Mouse (Mus musculus) heart, postnatal 0 days (tissue): ENCODE results near the gene Tgtp2. TPM values are rescaled to one million over a fixed set of nuclear protein-coding genes. Genes with fewer than 3 reads are reported as not detected.

ENCODE experiments used
- ATAC-seq: fragments of 200-750 bp; cut with Nextera tagmentation; 2 replicates; pipeline ENCODE4 v1.8.0; 2017; ENCODE audit warnings: low read depth, moderate number of reproducible peaks, moderate library complexity; ENCODE audit not compliant: insufficient read depth
- DNase-seq: peaks from one replicate; pipeline ENCODE4 v3.0.0-alpha.2; 2016; ENCODE audit warnings: low spot score
- H3K27ac ChIP-seq: fragments of 300-500 bp; sonication (generic); 2 replicates; pipeline ENCODE4 v1.5.1; 2014; ENCODE audit warnings: low read depth, mild to moderate bottlenecking
- H3K27me3 ChIP-seq: fragments of 300-500 bp; sonication (generic); 2 replicates; pipeline ENCODE4 v1.6.1; 2014; ENCODE audit warnings: low read length, mixed read lengths; ENCODE audit not compliant: control insufficient read depth, insufficient read depth
- H3K36me3 ChIP-seq: fragments of 300-500 bp; sonication (generic); replicated peaks from 2 replicates; pipeline ENCODE4 v1.6.1; 2014; ENCODE audit warnings: low read length, mixed read lengths; ENCODE audit not compliant: control insufficient read depth, insufficient read depth
- H3K4me1 ChIP-seq: fragments of 300-500 bp; sonication (generic); 2 replicates; pipeline ENCODE4 v1.6.1; 2014; ENCODE audit warnings: antibody characterized with exemption; ENCODE audit not compliant: control insufficient read depth, insufficient read depth
- H3K4me2 ChIP-seq: fragments of 300-500 bp; sonication (generic); 2 replicates; pipeline ENCODE4 v1.6.1; 2014; ENCODE audit warnings: low read depth, mild to moderate bottlenecking, low read length, moderate library complexity
- H3K4me3 ChIP-seq: fragments of 300-500 bp; sonication (generic); 2 replicates; pipeline ENCODE4 v1.5.1; 2014; ENCODE audit warnings: low read depth, low read length
- H3K9ac ChIP-seq: fragments of 300-500 bp; sonication (generic); replicated peaks from 2 replicates; pipeline ENCODE4 v1.6.1; 2014; ENCODE audit warnings: low read depth, low read length, mixed read lengths
- H3K9me3 ChIP-seq: fragments of 300-500 bp; sonication (generic); replicated peaks from 2 replicates; pipeline ENCODE4 v1.6.1; 2016; ENCODE audit warnings: low read length; ENCODE audit not compliant: control insufficient read depth
- CTCF ChIP-seq: IDR thresholded peaks from 2 replicates; pipeline ENCODE4 v1.5.1; 2016; ENCODE audit warnings: antibody characterized with exemption, control low read depth, low read depth
- EP300 ChIP-seq: IDR thresholded peaks from 2 replicates; pipeline ENCODE4 v1.6.1; 2016; ENCODE audit warnings: antibody characterized with exemption, low read depth
- WGBS: fragments of 180-500 bp; shearing (Covaris S2); extraction: QIAGEN DNeasy Blood & Tissue Kit; methylation state at CpG from one replicate; pipeline ENCODE4 v1.1.7; 2014; 5-methylcytosine and 5-hydroxymethylcytosine counted together
- polyA plus RNA-seq: library from polyadenylated mRNA; unstranded; fragments of >200 nt; fragmentation: Nextera tagmentation; extraction: Ambion mirVana; gene quantifications from 2 replicates; pipeline ENCODE4 v1.2.1, GENCODE M21; 2015
- total RNA-seq: library from RNA; depleted of rRNA; stranded (reverse); fragments of >200 nt; gene quantifications from 2 replicates; pipeline ENCODE4 v1.2.3, GENCODE M21; 2014; ENCODE audit warnings: low replicate concordance

Tgtp2 gene
- total and polyA plus RNA-seq, 2 experiments from 2014 or later, result 0.08 to 0.36 TPM

DNA sequence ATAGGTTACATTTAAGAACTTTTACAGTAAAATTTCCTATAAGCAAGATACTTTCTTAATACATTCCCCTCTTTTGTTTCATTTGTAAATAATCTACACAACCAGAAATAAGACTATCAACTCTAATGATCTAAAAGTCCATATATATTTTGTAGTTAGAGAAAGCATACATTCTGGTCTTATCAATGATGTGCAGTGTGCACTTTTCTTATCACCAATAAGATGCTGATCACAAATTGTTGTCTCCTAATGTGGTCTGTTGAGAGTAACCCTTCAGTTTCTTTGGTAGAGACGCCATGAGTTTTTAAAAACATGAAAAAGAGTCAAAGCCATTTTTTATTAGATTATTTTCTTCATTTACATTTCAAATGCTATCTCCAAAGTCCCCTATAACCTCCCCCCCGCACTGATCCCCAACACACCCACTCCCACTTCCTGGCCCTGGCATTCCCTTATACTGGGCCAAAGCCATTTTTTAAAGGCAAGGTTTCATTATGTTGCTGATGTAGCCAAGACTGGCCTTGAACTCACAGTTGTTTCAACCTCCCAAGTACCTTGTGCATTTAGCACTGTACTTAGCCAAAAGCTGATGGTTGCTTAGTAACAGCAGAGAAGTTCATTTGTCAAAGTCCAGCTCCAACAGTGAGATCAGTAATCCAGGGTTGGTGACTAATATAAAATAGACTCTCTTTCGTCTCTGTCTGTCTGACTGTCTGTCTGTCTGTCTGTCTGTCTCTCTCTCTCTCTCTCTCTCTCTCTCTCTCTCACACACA lies 25.9 kb upstream of the Tgtp2 start:
- Histone ChIP-seq H3K9ac (no peak overlapping the region), H3K27me3 (no peaks in the 10 kb centered on the region), H3K4me2 (no peak overlapping the region), H3K9me3 (no peaks in the 10 kb centered on the region), H3K36me3 (no peaks in the 10 kb centered on the region), H3K4me1 (no peaks in the 10 kb centered on the region), H3K27ac (no peak overlapping the region), H3K4me3 (no peak overlapping the region)
- ATAC-seq, result no peak
- 69% methylated on average over 3 of the region's 3 CpGs for WGBS
- no peak for TF ChIP-seq EP300
- no peak for TF ChIP-seq CTCF
- no peak for DNase-seq

DNA sequence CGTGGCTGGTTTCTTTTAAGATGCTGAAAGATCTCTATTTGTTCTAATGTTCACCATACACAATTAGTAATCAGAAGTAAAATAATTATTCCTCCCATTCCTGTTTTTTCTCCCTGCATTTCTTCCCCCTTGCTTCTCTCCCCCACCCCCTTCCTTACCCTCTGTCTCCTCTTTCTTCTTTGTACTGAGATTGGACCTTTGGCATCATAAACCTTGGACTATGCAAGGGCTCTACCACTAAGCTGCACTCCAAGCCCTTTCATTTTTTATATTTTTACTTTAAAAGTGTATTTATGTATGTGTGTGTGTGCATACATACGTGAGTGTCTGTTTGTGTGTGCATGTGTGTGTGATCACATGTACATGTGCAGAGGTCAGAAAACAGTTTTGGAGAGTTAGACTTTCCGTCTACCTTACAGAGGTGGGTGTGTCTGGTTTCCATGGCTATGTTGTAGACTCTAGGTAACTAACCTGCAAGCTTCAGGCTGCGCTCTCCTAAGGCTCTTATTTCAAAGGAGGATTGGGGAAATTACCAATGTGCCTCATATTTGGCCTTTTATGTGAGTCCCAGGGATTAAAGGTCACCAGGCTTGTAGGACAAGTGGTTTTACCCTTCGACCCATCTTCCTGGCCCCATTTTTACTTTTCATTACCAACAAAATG lies 25.1 kb upstream of the Tgtp2 start:
- Histone ChIP-seq H3K4me2 (no peak overlapping the region; the same call in 1 of the 2 replicates), H3K27me3 (no peaks in the 10 kb centered on the region), H3K9ac (no peak overlapping the region), H3K27ac (no peak overlapping the region), H3K36me3 (no peaks in the 10 kb centered on the region), H3K9me3 (no peaks in the 10 kb centered on the region), H3K4me3 (no peak overlapping the region), H3K4me1 (no peaks in the 10 kb centered on the region; the same call in 1 of the 2 replicates)
- TF ChIP-seq CTCF, result no peak
- TF ChIP-seq EP300, result no peak
- ATAC-seq, result no peak
- 87% methylated on average over 5 of the region's 5 CpGs for WGBS
- DNase-seq, result no peak

- H3K4me1 ChIP-seq, result peaks cover 2% of the 10 kb centered on the region; the same call in 1 of the 2 replicates
- H3K27ac ChIP-seq, result no peak overlapping the region; the same call in 1 of the 2 replicates
- H3K9ac ChIP-seq, result 0 out of 2 replicates have a peak overlapping the region, but pooled peaks have one; percentile 15
- H3K9me3 ChIP-seq, result no peaks in the 10 kb centered on the region
- H3K36me3 ChIP-seq, result no peaks in the 10 kb centered on the region
- DNase-seq (no peak), ATAC-seq (peak; percentile 39; the same call in 1 of the 2 replicates)
- H3K4me3 ChIP-seq, result peak overlapping the region; percentile 24; the same call in 1 of the 2 replicates
- TF ChIP-seq EP300, result no peak
- TF ChIP-seq CTCF, result no peak
- H3K4me2 ChIP-seq, result peak overlapping the region; percentile 54
- no peaks in the 10 kb centered on the region for H3K27me3 ChIP-seq
- 31% methylated on average over 22 of the region's 22 CpGs for WGBS
Observed at GRCm38 (mm10) chr11:49087830-49088616, 24.0 kb upstream of the Tgtp2 start.

DNA sequence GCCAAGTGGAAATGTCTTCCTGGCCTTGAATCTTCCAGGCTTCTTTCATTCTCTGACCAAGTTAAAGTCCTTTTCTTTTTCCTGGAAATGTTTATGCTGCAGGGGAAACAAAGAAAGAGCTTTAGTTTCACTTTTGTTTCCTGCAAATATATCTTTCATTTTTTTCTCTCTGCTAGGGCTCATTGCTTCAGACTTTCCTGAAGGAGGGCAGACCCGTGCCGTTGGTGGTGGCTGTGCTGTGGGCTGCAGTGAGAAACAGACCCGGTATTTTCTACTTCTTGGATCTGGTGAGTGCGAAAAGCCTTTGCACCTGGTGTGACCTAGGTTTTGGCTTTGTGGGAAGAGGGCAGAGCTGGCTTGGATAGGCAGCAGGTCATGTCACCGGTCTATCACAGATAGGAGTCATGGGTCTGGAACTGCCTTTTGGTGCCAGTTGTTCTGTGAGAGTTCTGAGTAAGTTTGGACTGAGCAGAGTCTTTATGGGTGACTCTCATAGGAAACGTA lies 22.9 kb upstream of the Tgtp2 start:
- Histone ChIP-seq H3K27ac (peak overlapping the region; percentile 47; the same call in 1 of the 2 replicates), H3K4me3 (peak overlapping the region; percentile 6; the same call in 1 of the 2 replicates), H3K4me2 (peak overlapping the region; percentile 39; the same call in 1 of the 2 replicates), H3K9me3 (no peaks in the 10 kb centered on the region), H3K4me1 (peaks cover 4% of the 10 kb centered on the region; the same call in 1 of the 2 replicates), H3K9ac (no peak overlapping the region), H3K27me3 (no peaks in the 10 kb centered on the region), H3K36me3 (no peaks in the 10 kb centered on the region)
- DNase-seq (no peak), ATAC-seq (no peak)
- TF ChIP-seq CTCF, result no peak
- TF ChIP-seq EP300, result no peak
- WGBS, result 62% methylated on average over 6 of the region's 6 CpGs

DNA sequence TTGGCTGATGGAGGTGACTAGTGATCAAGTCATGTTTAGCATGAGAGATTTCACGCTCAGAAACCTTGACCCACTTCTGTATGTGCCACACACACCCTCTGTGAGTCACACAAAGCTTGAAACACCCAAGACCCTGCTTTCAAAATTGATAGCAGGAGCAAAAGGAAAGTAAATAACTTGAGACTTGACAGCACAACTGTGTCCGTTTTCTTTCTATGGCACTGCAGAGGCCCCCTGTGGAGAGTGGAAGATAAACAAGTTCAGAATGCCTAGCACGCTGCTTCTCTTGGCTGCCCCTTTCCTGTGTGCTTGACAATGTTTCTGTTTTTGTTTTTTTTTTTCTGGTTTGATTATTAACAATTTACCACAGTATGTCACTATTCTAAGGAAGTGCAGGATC lies 20.9 kb upstream of the Tgtp2 start:
- H3K36me3 ChIP-seq, result no peaks in the 10 kb centered on the region
- WGBS, result 39% methylated on average over 3 of the region's 3 CpGs
- no peak for TF ChIP-seq EP300
- peak; percentile 32; the same call in 1 of the 2 replicates for TF ChIP-seq CTCF

More for the DNA sequence above, 20.9 kb upstream of the Tgtp2 start:
- H3K27ac ChIP-seq, result 0 out of 2 replicates have a peak overlapping the region, but pooled peaks have one; percentile 8
- H3K4me1 ChIP-seq, result peaks cover 7% of the 10 kb centered on the region; the same call in 1 of the 2 replicates
- no peak overlapping the region for H3K4me2 ChIP-seq
- H3K27me3 ChIP-seq, result no peaks in the 10 kb centered on the region
- no peak overlapping the region for H3K9ac ChIP-seq
- H3K9me3 ChIP-seq, result no peaks in the 10 kb centered on the region
- H3K4me3 ChIP-seq, result no peak overlapping the region
- DNase-seq, result no peak
- ATAC-seq, result no peak
